Mouse (Mus musculus) heart, postnatal 14 days (tissue): ENCODE measurements around the gene Bloc1s1. TPM values are rescaled to one million over a fixed set of nuclear protein-coding genes. Genes with fewer than 3 reads are reported as not detected.

Experiments
- DNase-seq, 2 experiments: peaks; one replicate each; pipeline ENCODE4 v3.0.0; 2021 to 2022
- intact Hi-C: fragments of 180-260 bp; cut with DNase I; formaldehyde crosslinking; loops from one replicate; pipeline ENCODE4 v1.15.1; 2025
- total RNA-seq, 2 experiments: library from RNA; stranded (reverse); gene quantifications; 2 replicates each; pipeline ENCODE4 v1.2.3; 2021

Bloc1s1 gene
- total RNA-seq, 2 experiments from 2014 or later, result 177 to 183 TPM

DNA sequence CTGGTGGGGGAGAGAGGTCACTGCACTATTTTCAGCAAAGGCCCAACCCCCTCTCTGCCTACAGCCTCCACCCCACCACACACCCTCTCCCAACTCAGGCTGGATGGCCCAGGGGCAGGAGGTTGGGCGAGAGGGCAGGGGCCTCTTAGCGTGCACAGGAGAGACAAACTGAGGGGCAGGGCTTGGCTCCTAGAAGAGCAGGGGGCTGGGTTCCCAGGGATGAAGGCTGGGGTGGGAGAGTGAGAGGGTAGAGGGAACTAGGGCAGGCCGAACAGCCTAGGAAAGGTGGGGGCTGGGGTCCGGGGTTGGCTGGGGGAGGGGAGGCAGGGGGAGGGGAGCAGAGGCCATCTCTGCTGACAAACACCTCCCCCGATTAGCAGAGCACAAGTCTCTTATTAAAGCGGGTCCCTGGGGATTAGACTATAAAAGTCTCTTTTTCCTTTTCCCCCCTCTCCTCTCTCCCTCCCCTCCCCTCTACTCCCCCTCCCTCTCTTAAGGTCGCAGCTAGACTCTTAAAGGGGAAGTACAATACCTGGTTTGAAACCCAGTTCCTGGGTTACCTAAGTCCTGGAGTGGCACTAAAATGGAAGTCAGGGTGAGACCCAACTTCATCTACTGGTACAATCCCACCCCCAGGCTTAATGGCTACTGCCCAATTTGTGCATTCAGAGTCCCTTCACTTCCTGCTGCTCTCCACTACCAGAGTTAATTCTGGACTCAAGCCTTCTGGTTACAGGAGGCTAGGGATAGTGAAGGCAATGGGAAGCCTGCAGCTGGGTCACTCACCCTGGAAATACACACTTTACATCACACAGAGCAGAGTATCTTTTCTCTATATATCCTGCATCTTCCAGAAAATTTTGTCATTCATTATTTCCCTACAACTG is 34.7 kb downstream of the Bloc1s1 start:
- intact Hi-C loops, result no loop called here
- DNase-seq, result no peak

DNA sequence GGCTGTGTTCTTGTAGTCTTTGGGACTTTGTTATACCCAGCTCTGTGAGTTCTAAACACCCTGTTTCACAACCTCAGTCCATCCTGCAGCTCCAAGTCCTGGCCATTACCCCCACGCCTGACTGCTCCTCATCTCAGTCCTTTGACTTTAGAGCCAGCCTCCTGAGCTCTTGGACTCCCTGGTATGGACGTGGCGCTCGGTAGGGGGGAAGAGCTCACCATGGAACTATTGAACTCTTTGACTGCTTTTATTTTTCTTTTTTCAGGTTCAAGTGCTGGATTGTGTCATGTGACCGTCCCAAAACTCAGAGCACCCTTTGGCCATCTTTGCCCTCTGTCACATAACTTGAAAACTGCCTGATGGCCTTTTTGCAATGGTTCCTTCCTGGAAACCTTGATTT is 41.8 kb downstream of the Bloc1s1 start:
- intact Hi-C loops, result no loop called here
- DNase-seq, result no peak

DNA sequence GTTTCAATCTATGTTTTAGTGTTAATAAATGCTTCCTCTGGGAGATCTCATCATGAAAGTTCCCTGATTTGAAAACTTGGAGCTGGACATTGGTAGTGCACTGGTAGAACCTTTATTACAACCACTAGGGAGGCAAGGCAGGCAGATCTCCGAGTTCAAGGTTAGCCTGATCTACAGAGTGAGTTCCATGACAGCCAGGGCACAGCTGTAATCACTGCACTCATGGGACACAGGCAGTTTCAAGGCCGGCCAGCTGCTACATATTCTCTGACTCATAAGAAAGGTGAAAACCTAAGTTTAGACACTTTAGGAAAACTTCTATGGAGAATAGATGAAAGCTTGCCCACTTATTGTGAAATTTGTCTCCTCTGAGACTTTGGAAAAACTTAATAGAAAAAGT is 45.0 kb downstream of the Bloc1s1 start:
- DNase-seq, result no peak
- intact Hi-C loops, result no loop called here

DNA sequence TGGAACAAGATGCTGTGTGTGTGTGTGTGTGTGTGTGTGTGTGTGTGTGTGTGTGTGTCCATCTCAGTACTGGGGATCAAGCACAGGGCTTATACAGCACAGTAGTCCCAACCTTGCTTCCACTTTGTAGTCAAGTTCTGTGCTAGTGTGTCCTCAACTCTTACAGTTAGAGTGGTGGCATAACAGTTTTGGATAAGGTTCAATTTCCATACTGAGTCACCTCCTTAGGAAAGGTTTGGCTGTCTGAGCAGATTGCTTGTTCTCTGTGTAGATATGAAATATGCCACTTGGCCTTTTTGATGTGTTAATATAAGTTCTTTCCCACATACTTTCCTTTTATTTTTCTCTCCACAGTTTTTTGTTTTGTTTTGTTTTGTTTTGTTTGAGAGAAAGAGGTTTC is 45.5 kb downstream of the Bloc1s1 start:
- intact Hi-C loops, result no loop called here
- no peak for DNase-seq

DNA sequence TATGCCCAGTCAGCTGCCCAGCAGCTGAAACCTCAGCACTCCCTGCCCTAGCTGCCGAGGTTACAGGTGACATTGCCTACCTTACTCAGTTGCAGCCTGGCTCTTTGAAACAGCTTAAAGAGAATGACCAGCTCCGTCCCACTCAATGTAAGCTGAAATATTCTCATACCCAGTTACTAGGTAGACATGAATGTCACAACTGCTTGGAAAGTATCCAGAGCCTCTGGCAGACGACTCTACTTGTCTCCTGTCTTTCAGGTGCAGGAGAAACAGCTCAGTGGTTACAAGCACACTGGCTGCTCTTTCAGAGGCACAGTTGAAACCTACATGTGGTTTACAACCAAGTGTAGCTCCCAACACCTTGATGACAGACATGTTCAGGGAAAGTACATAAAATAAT is 53.5 kb downstream of the Bloc1s1 start:
- intact Hi-C loops, result no loop called here
- DNase-seq, result no peak

Other genes with a start within 250 kb of the Bloc1s1 start
- gene Suox, start 250.0 kb downstream of the Bloc1s1 start, total RNA-seq, result 10 to 100 TPM; 17.3 to 17.4 TPM
- 10 to 100 TPM; 66.5 to 71.8 TPM for gene Rab5b, start 227.8 kb downstream of the Bloc1s1 start, total RNA-seq
- gene Pmel, start 219.8 kb downstream of the Bloc1s1 start, total RNA-seq, result under 1 TPM; 0.66 to 0.93 TPM
- gene Cdk2, start 219.0 kb downstream of the Bloc1s1 start, total RNA-seq, result 10 to 100 TPM; 18.9 to 19.9 TPM
- 10 to 100 TPM; 12.4 to 15.7 TPM for gene Dgka, start 179.2 kb downstream of the Bloc1s1 start, total RNA-seq
- 1 to 10 TPM; 8.5 to 9.0 TPM for gene Pym1, start 176.1 kb downstream of the Bloc1s1 start, total RNA-seq
- gene Mmp19, start 133.1 kb downstream of the Bloc1s1 start, total RNA-seq, result 1 to 10 TPM; 4.5 to 5.8 TPM
- 10 to 100 TPM; 37.9 to 38.7 TPM for gene Dnajc14, start 120.0 kb downstream of the Bloc1s1 start, total RNA-seq
- 10 to 100 TPM in 1 of 2 experiments, 1 to 10 TPM in 1; 8.6 to 11.1 TPM for gene Tmem198b, start 119.7 kb downstream of the Bloc1s1 start, total RNA-seq
- gene Sarnp, start 106.7 kb downstream of the Bloc1s1 start, total RNA-seq, result 10 to 100 TPM; 40.9 to 44.9 TPM
- gene Ormdl2, start 102.4 kb downstream of the Bloc1s1 start, total RNA-seq, result 10 to 100 TPM in 1 of 2 experiments, 1 to 10 TPM in 1; 6.5 to 10.2 TPM
- gene Gdf11, start 32.3 kb downstream of the Bloc1s1 start, total RNA-seq, result 1 to 10 TPM; 2.8 TPM
- gene Cd63, start 23.0 kb downstream of the Bloc1s1 start, total RNA-seq, result 100 to 1,000 TPM; 127 to 131 TPM
- 1 to 10 TPM; 8.6 to 9.5 TPM for gene Rdh5, start 1.1 kb downstream of the Bloc1s1 start, total RNA-seq
- 100 to 1,000 TPM; 163 to 167 TPM for gene Itga7, start 9.8 kb upstream of the Bloc1s1 start, total RNA-seq
- gene Mettl7b, start 37.0 kb upstream of the Bloc1s1 start, total RNA-seq, result not detected
- not detected for gene Olfr9, start 65.4 kb upstream of the Bloc1s1 start, total RNA-seq
- not detected for gene Olfr763, start 86.8 kb upstream of the Bloc1s1 start, total RNA-seq
- not detected for gene Olfr764-ps1, start 115.9 kb upstream of the Bloc1s1 start, total RNA-seq
- gene Olfr765, start 126.0 kb upstream of the Bloc1s1 start, total RNA-seq, result not detected
- gene Olfr766-ps1, start 144.9 kb upstream of the Bloc1s1 start, total RNA-seq, result not detected
- gene Olfr767, start 158.9 kb upstream of the Bloc1s1 start, total RNA-seq, result not detected
- gene Olfr768, start 175.3 kb upstream of the Bloc1s1 start, total RNA-seq, result not detected
- not detected for gene Olfr769, start 193.8 kb upstream of the Bloc1s1 start, total RNA-seq
- not detected for gene Olfr770, start 215.0 kb upstream of the Bloc1s1 start, total RNA-seq
- gene Olfr771, start 240.7 kb upstream of the Bloc1s1 start, total RNA-seq, result not detected